Mouse (Mus musculus) MEL (cell line): ENCODE measurements around the gene Il18r1. TPM values are rescaled to one million over a fixed set of nuclear protein-coding genes. Genes with fewer than 3 reads are reported as not detected.

Experiments
- DNase-seq: peaks from one replicate; pipeline ENCODE4 v3.0.0; 2011; ENCODE audit warnings: low read depth, low spot score
- H3K27ac ChIP-seq: 2 replicates; pipeline ENCODE4 v1.5.1; 2012; ENCODE audit warnings: low read depth, mild to moderate bottlenecking, control low read depth, low read length, moderate library complexity; ENCODE audit not compliant: control insufficient read depth
- H3K27me3 ChIP-seq, 2 experiments: fragments of 150-350 bp in 1 of 2; sonication (generic) in 1 of 2; 2 replicates each; pipeline ENCODE4 v1.6.1; 2012; ENCODE audit warnings: low read length in 2 of 2, mild to moderate bottlenecking in 2 of 2, improper control_type of control experiment in 1 of 2, moderate library complexity in 1 of 2; ENCODE audit not compliant: insufficient read depth in 2 of 2, control insufficient read depth in 1 of 2
- H3K36me3 ChIP-seq, 2 experiments: 2 replicates each; pipeline ENCODE4 v1.6.1; 2012 to 2014; ENCODE audit warnings: low read length in 2 of 2, improper control_type of control experiment in 1 of 2, inconsistent platforms in 1 of 2, mild to moderate bottlenecking in 1 of 2; ENCODE audit not compliant: insufficient read depth in 2 of 2, control insufficient read depth in 1 of 2
- H3K4me1 ChIP-seq, 2 experiments: fragments of 150-350 bp in 1 of 2; sonication (generic) in 1 of 2; 2 replicates each; pipeline ENCODE4 v1.6.1; 2012; ENCODE audit warnings: low read length in 2 of 2, improper control_type of control experiment in 1 of 2, mild to moderate bottlenecking in 1 of 2; ENCODE audit not compliant: insufficient read depth in 2 of 2, control insufficient read depth in 1 of 2
- H3K4me3 ChIP-seq, 2 experiments: fragments of 150-350 bp in 1 of 2; sonication (generic) in 1 of 2; 2 replicates each; pipeline ENCODE4 v1.5.1; 2012; ENCODE audit warnings: low read depth in 2 of 2, low read length in 2 of 2, mild to moderate bottlenecking in 2 of 2, moderate library complexity in 2 of 2, control low read depth in 1 of 2, improper control_type of control experiment in 1 of 2; ENCODE audit not compliant: control insufficient read depth in 1 of 2, insufficient read depth in 1 of 2
- H3K79me2 ChIP-seq: 2 replicates; pipeline ENCODE4 v1.6.1; 2012; ENCODE audit warnings: mild to moderate bottlenecking, low read length, moderate library complexity; ENCODE audit not compliant: control insufficient read depth, poor library complexity, insufficient read depth
- H3K9ac ChIP-seq: 2 replicates; pipeline ENCODE4 v1.6.1; 2012; ENCODE audit warnings: low read depth, mild to moderate bottlenecking, control low read depth, low read length, moderate library complexity; ENCODE audit not compliant: control insufficient read depth, poor library complexity, severe bottlenecking
- H3K9me3 ChIP-seq: fragments of 150-350 bp; sonication (generic); replicated peaks from 2 replicates; pipeline ENCODE4 v1.6.1; 2012; ENCODE audit warnings: mild to moderate bottlenecking, low read length, improper control_type of control experiment, moderate library complexity; ENCODE audit not compliant: insufficient read depth
- BHLHE40 ChIP-seq: IDR thresholded peaks from 2 replicates; pipeline ENCODE4 v1.6.1; 2012; ENCODE audit warnings: low read depth, mild to moderate bottlenecking, inconsistent platforms, low read length, improper control_type of control experiment, borderline replicate concordance
- CHD2 ChIP-seq: IDR thresholded peaks from 2 replicates; pipeline ENCODE4 v1.6.1; 2011; ENCODE audit warnings: low read length, improper control_type of control experiment
- E2F4 ChIP-seq: IDR thresholded peaks from 2 replicates; pipeline ENCODE4 v1.6.1; 2011; ENCODE audit warnings: low read depth, low read length, improper control_type of control experiment, borderline replicate concordance
- ELF1 ChIP-seq: IDR thresholded peaks from 2 replicates; pipeline ENCODE4 v1.6.1; 2014; ENCODE audit warnings: low read depth, mild to moderate bottlenecking, inconsistent platforms, low read length, improper control_type of control experiment, moderate library complexity
- EP300 ChIP-seq, 2 experiments: IDR thresholded peaks; 2 replicates each; pipeline ENCODE4 v1.6.1; 2011; ENCODE audit warnings: improper control_type of control experiment in 2 of 2, low read length in 2 of 2, low read depth in 1 of 2, mild to moderate bottlenecking in 1 of 2
- GATA1 ChIP-seq: IDR thresholded peaks from 2 replicates; pipeline ENCODE4 v1.6.1; 2011; ENCODE audit warnings: low read depth, low read length, improper control_type of control experiment
- HCFC1 ChIP-seq: IDR thresholded peaks from 2 replicates; pipeline ENCODE4 v1.6.1; 2012; ENCODE audit warnings: low read depth, mild to moderate bottlenecking, inconsistent platforms, low read length, improper control_type of control experiment, moderate library complexity
- KAT2A ChIP-seq: conservative IDR thresholded peaks from 2 replicates; pipeline ENCODE4 v1.6.1; 2012; ENCODE audit warnings: low read depth, low read length, improper control_type of control experiment, inconsistent platforms
- MAFK ChIP-seq: IDR thresholded peaks from 2 replicates; pipeline ENCODE4 v1.6.1; 2011; ENCODE audit warnings: low read depth, mild to moderate bottlenecking, low read length, improper control_type of control experiment, borderline replicate concordance
- MAZ ChIP-seq: IDR thresholded peaks from 2 replicates; pipeline ENCODE4 v1.6.1; 2012; ENCODE audit warnings: low read depth, mild to moderate bottlenecking, inconsistent platforms, low read length, improper control_type of control experiment
- MYB ChIP-seq: IDR thresholded peaks from 2 replicates; pipeline ENCODE4 v1.6.1; 2011; ENCODE audit warnings: mild to moderate bottlenecking, low read depth, low read length, improper control_type of control experiment
- NELFE ChIP-seq: IDR thresholded peaks from 2 replicates; pipeline ENCODE4 v1.6.1; 2011; ENCODE audit warnings: low read depth, low read length, improper control_type of control experiment
- NRF1 ChIP-seq: IDR thresholded peaks from 2 replicates; pipeline ENCODE4 v1.6.1; 2014; ENCODE audit warnings: low read depth, mild to moderate bottlenecking, inconsistent platforms, low read length, improper control_type of control experiment, moderate library complexity; ENCODE audit not compliant: poor library complexity, insufficient read depth, severe bottlenecking
- POLR2A ChIP-seq, 2 experiments: IDR thresholded peaks; 2 replicates each; pipeline ENCODE4 v1.6.1; 2011 to 2012; ENCODE audit warnings: low read length in 2 of 2, mild to moderate bottlenecking in 2 of 2, control low read depth in 1 of 2, improper control_type of control experiment in 1 of 2, low read depth in 1 of 2, moderate library complexity in 1 of 2; ENCODE audit not compliant: control insufficient read depth in 1 of 2, insufficient read depth in 1 of 2, poor library complexity in 1 of 2
- TAL1 ChIP-seq: IDR thresholded peaks from 2 replicates; pipeline ENCODE4 v1.6.1; 2012; ENCODE audit warnings: mild to moderate bottlenecking, inconsistent platforms, low read length, moderate library complexity, mixed read lengths
- TBP ChIP-seq: IDR thresholded peaks from 2 replicates; pipeline ENCODE4 v1.8.0; 2011; ENCODE audit warnings: low read depth, low read length, improper control_type of control experiment
- USF1 ChIP-seq: IDR thresholded peaks from 2 replicates; pipeline ENCODE4 v1.6.1; 2014; ENCODE audit warnings: low read depth, mild to moderate bottlenecking, inconsistent platforms, low read length, improper control_type of control experiment, moderate library complexity
- USF2 ChIP-seq, 2 experiments: IDR thresholded peaks; 2 replicates each; pipeline ENCODE4 v1.6.1; 2011 to 2012; ENCODE audit warnings: improper control_type of control experiment in 2 of 2, low read length in 2 of 2, borderline replicate concordance in 1 of 2, inconsistent platforms in 1 of 2, low read depth in 1 of 2, mild to moderate bottlenecking in 1 of 2; ENCODE audit not compliant: insufficient read depth in 1 of 2
- ZKSCAN1 ChIP-seq: IDR thresholded peaks from 2 replicates; pipeline ENCODE4 v1.6.1; 2012; ENCODE audit warnings: low read depth, mild to moderate bottlenecking, inconsistent platforms, low read length, improper control_type of control experiment, moderate library complexity
- ZMIZ1 ChIP-seq: IDR thresholded peaks from 2 replicates; pipeline ENCODE4 v1.6.1; 2012; ENCODE audit warnings: low read depth, mild to moderate bottlenecking, inconsistent platforms, low read length, improper control_type of control experiment, moderate library complexity
- ZNF384 ChIP-seq: IDR thresholded peaks from 2 replicates; pipeline ENCODE4 v1.6.1; 2012; ENCODE audit warnings: low read depth, mild to moderate bottlenecking, inconsistent platforms, low read length, improper control_type of control experiment
- polyA plus RNA-seq, 2 experiments: library from polyadenylated mRNA; stranded (reverse) in 1 of 2; unstranded in 1 of 2; fragments of >175 nt in 1 of 2; fragments of >200 nt in 1 of 2; gene quantifications; 2 replicates each; pipeline versions ENCODE4 v1.2.1 to v1.2.4; 2012; ENCODE audit warnings: low replicate concordance in 2 of 2, low read depth in 1 of 2; ENCODE audit not compliant: insufficient read length in 2 of 2, insufficient read depth in 1 of 2, missing spikeins in 1 of 2
- total RNA-seq: library from RNA; depleted of rRNA; stranded (reverse); fragments of 300-350 nt; gene quantifications from 2 replicates; pipeline ENCODE4 v1.2.3, GENCODE M21; 2012

Il18r1 gene
- total and polyA plus RNA-seq, 3 experiments = 0.08 to 0.10 TPM; not detected in 1

DNA sequence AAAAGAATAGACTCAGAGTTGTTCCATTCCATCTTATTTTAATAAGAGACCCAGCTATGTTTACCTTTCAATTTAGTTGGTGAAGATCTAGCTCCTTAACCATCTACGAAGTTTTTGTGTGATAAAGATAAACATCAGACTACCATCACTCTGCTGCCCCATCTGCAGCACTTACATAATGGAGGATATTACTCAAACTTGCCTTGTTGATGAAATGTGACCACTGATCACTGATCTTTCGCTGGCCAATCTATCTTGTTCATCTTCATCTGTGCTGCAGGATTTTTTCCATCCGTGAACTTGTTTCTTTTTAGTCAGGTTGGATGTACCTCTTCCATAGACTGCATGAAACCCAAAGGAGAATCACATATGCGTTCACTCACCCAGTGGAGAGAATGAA lies 29.2 kb downstream of the Il18r1 start:
- H3K27me3 ChIP-seq = peaks cover 0 to 3% of the 10 kb centered on the region in 2 experiments; a peak in 1 of 4 replicates
- H3K27ac ChIP-seq = no peak overlapping the region
- no peak overlapping the region for H3K4me3 ChIP-seq
- H3K36me3 ChIP-seq = no peaks in the 10 kb centered on the region
- DNase-seq = no peak
- no peaks in the 10 kb centered on the region for H3K79me2 ChIP-seq
- no peak overlapping the region for H3K9ac ChIP-seq
- no peaks in the 10 kb centered on the region for H3K4me1 ChIP-seq
- TF ChIP-seq KAT2A = no peak
- TF ChIP-seq ZNF384 = no peak
- TF ChIP-seq ELF1 = no peak
- no peak for TF ChIP-seq NELFE
- TF ChIP-seq CHD2 = no peak
- no peak for TF ChIP-seq ZMIZ1
- no peak for TF ChIP-seq USF1
- no peak for TF ChIP-seq ZKSCAN1
- TF ChIP-seq EP300 (IDR thresholded peaks at IDR 0.05; ENCODE audit: low read depth in 1 of 2, low read length in 2 of 2) = no peak
- TF ChIP-seq NRF1 = no peak
- TF ChIP-seq USF2 (IDR thresholded peaks at IDR 0.05; ENCODE audit: borderline replicate concordance in 1 of 2, insufficient read depth in 1 of 2, low read depth in 1 of 2, low read length in 2 of 2) = no peak
- no peak for TF ChIP-seq BHLHE40
- no peaks in the 10 kb centered on the region for H3K9me3 ChIP-seq

DNA sequence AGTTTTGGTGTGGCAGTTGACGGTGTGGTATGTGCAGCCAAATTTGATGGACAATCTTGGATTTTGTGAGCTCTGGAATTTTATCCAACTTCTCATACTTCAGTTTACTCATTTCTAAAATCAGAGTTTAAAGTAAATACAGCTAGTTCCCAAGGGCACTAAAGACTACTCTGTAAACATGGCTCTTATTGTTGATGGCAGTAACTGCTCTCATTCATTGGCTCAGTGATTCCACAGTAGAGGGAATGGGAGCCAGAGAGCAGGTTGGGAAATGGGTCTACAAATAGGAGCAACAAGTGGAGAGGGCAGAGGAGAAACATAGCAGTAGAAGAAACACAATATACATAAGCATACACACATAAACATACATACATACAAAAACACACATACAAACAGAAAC lies 34.4 kb downstream of the Il18r1 start:
- TF ChIP-seq E2F4 (no peak), HCFC1 (no peak), USF2 (IDR thresholded peaks at IDR 0.05; ENCODE audit: borderline replicate concordance in 1 of 2, insufficient read depth in 1 of 2, low read depth in 1 of 2, low read length in 2 of 2) (no peak), TBP (no peak), MAZ (no peak), MAFK (no peak), GATA1 (no peak), TAL1 (no peak), MYB (no peak), POLR2A (IDR thresholded peaks at IDR 0.05; ENCODE audit: control insufficient read depth in 1 of 2, insufficient read depth in 1 of 2, low read depth in 1 of 2, low read length in 2 of 2, poor library complexity in 1 of 2) (no peak)
- Histone ChIP-seq H3K79me2 (no peaks in the 10 kb centered on the region), H3K9ac (no peak overlapping the region), H3K36me3 (no peaks in the 10 kb centered on the region), H3K9me3 (no peaks in the 10 kb centered on the region), H3K27ac (no peak overlapping the region), H3K4me1 (no peaks in the 10 kb centered on the region), H3K27me3 (peaks cover 0 to 1% of the 10 kb centered on the region in 2 experiments; a peak in 1 of 4 replicates), H3K4me3 (no peak overlapping the region)
- no peak for DNase-seq
